Mouse (Mus musculus): Measurements from ENCODE around the gene AY074887. TPM values are rescaled to one million over a fixed set of nuclear protein-coding genes. Genes with fewer than 3 reads are reported as not detected.

AY074887 gene
- polyA plus RNA-seq, 1 experiment from 2014 or later, result 1.2 TPM

DNA sequence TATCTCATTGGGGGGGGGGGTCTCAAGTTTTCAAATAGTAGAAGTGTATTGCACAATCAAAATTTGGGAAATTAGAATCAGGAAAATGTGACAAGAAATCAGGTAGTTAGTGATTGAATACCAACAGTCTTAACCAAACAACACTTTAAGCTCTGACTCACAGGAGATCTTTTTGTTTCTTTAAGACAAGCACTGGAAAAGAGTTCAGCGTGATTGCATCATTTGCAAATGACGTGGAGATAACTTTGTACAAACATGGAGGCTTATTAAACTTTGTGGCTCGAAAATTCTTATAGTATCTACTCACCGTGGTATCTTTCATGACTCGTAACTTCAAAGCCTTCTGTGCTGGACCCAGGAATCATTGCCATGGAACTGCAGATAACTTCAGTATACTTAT is 41.4 kb downstream of the AY074887 start:
- H3K27ac ChIP-seq (replicated peaks), result no peak overlapping the region
- no peaks in the 10 kb centered on the region for H3K9me3 ChIP-seq
- ATAC-seq (ENCODE audit: low FRiP score, low read depth), result no peak
- 94% methylated on average over 5 of the region's 5 CpGs for WGBS
- H3K4me3 ChIP-seq, result no peak overlapping the region
- H3K9ac ChIP-seq (replicated peaks), result no peak overlapping the region
- H3K4me1 ChIP-seq, result no peaks in the 10 kb centered on the region
- H3K36me3 ChIP-seq, result peaks cover 54% of the 10 kb centered on the region
- H3K27me3 ChIP-seq, result no peaks in the 10 kb centered on the region
- no peak overlapping the region for H3K4me2 ChIP-seq (replicated peaks)

Other genes starting within 250 kb of the AY074887 start
- gene Wdr61, start 216.5 kb downstream of the AY074887 start, polyA plus RNA-seq (2016; fragmentation: Nextera tagmentation; extraction: Ambion mirVana), result 128 and 134 TPM in 2 replicates
- 418 and 522 TPM in 2 replicates for gene Crabp1, start 186.2 kb downstream of the AY074887 start, polyA plus RNA-seq (2016; fragmentation: Nextera tagmentation; extraction: Ambion mirVana)
- 69.3 and 72.6 TPM in 2 replicates for gene Ireb2, start 87.2 kb downstream of the AY074887 start, polyA plus RNA-seq (2016; fragmentation: Nextera tagmentation; extraction: Ambion mirVana)
- 4.9 and 5.0 TPM in 2 replicates for gene Hykk, start 33.7 kb downstream of the AY074887 start, polyA plus RNA-seq (2016; fragmentation: Nextera tagmentation; extraction: Ambion mirVana)
- gene Psma4, start 208 bp downstream of the AY074887 start, polyA plus RNA-seq (2016; fragmentation: Nextera tagmentation; extraction: Ambion mirVana), result 263 and 273 TPM in 2 replicates
- 5.5 and 5.6 TPM in 2 replicates for gene Chrna5, start 29.9 kb upstream of the AY074887 start, polyA plus RNA-seq (2016; fragmentation: Nextera tagmentation; extraction: Ambion mirVana)
- 9.0 and 9.8 TPM in 2 replicates for gene Chrna3, start 75.6 kb upstream of the AY074887 start, polyA plus RNA-seq (2016; fragmentation: Nextera tagmentation; extraction: Ambion mirVana)
- 1.1 and 1.3 TPM in 2 replicates for gene Chrnb4, start 97.8 kb upstream of the AY074887 start, polyA plus RNA-seq (2016; fragmentation: Nextera tagmentation; extraction: Ambion mirVana)
- 47.0 and 48.6 TPM in 2 replicates for gene Ube2q2, start 197.9 kb upstream of the AY074887 start, polyA plus RNA-seq (2016; fragmentation: Nextera tagmentation; extraction: Ambion mirVana)

All from midbrain, embryonic 12.5 days (tissue).